Mouse (Mus musculus) heart, embryonic 12.5 days (tissue): ENCODE results near the gene Nr5a2. TPM values are rescaled to one million over a fixed set of nuclear protein-coding genes. Genes with fewer than 3 reads are reported as not detected.
A peak's percentile ranks its signal among the peaks of the same experiment; 100 is the strongest.

ENCODE experiments used
- ATAC-seq: fragments of 200-750 bp; cut with Nextera tagmentation; 2 replicates; pipeline ENCODE4 v1.8.0; 2017; ENCODE audit warnings: moderate TSS enrichment, moderate library complexity; ENCODE audit not compliant: insufficient number of reproducible peaks, low FRiP score
- H3K27ac ChIP-seq: fragments of 300-500 bp; sonication (generic); 2 replicates; pipeline ENCODE4 v1.5.1; 2016; ENCODE audit warnings: mild to moderate bottlenecking, moderate library complexity; ENCODE audit not compliant: poor library complexity, severe bottlenecking
- H3K27me3 ChIP-seq: fragments of 300-500 bp; sonication (generic); replicated peaks from 2 replicates; pipeline ENCODE4 v1.6.1; 2016; ENCODE audit warnings: mild to moderate bottlenecking, moderate library complexity
- H3K36me3 ChIP-seq: fragments of 300-500 bp; sonication (generic); 2 replicates; pipeline ENCODE4 v1.6.1; 2016; ENCODE audit warnings: mild to moderate bottlenecking, moderate library complexity
- H3K4me1 ChIP-seq: fragments of 300-500 bp; sonication (generic); replicated peaks from 2 replicates; pipeline ENCODE4 v1.6.1; 2016; ENCODE audit warnings: mild to moderate bottlenecking
- H3K4me2 ChIP-seq: fragments of 300-500 bp; sonication (generic); 2 replicates; pipeline ENCODE4 v1.6.1; 2016; ENCODE audit warnings: mild to moderate bottlenecking, moderate library complexity
- H3K4me3 ChIP-seq: fragments of 300-500 bp; sonication (generic); 2 replicates; pipeline ENCODE4 v1.5.1; 2016; ENCODE audit warnings: mild to moderate bottlenecking
- H3K9ac ChIP-seq: fragments of 300-500 bp; sonication (generic); 2 replicates; pipeline ENCODE4 v1.6.1; 2016; ENCODE audit warnings: mild to moderate bottlenecking, moderate library complexity
- H3K9me3 ChIP-seq: fragments of 300-500 bp; sonication (generic); replicated peaks from 2 replicates; pipeline ENCODE4 v1.6.1; 2016; ENCODE audit warnings: mild to moderate bottlenecking, moderate library complexity
- WGBS: fragments of 180-500 bp; shearing (Covaris S2); methylation state at CpG from one replicate; pipeline ENCODE4 v1.1.7; 2016; 5-methylcytosine and 5-hydroxymethylcytosine counted together
- polyA plus RNA-seq: library from polyadenylated mRNA; unstranded; fragments of >200 nt; fragmentation: Nextera tagmentation; extraction: Ambion mirVana; gene quantifications from 2 replicates; pipeline ENCODE4 v1.2.1, GENCODE M21; 2016

The Nr5a2 gene
- polyA plus RNA-seq, 1 experiment from 2014 or later: 0.04 TPM

DNA sequence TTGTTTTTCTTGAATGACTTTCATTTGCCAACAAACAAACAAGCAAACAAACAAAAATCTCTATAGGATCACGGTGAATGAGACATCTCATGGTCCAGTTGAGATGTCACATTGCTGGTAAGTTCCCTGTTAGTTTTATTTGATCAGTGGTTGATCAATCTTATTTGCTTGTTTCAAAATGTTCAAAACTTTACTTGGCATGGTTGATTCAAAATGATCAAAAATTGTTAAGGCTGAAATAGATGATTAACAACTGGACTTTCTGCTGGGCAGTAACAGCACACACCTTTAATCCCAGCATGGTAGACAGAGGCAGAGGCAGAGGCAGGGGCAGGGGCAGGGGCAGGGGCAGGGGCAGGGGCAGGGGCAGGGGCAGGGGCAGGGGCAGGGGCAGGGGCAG lies 757 bp downstream of the Nr5a2 start:
- H3K9ac ChIP-seq: no peak overlapping the region
- peaks cover 30% of the 10 kb centered on the region for H3K27me3 ChIP-seq
- H3K4me3 ChIP-seq: no peak overlapping the region
- no peak overlapping the region for H3K27ac ChIP-seq
- WGBS: 85% methylated on average over 1 of the region's 1 CpGs
- no peak for ATAC-seq
- no peaks in the 10 kb centered on the region for H3K36me3 ChIP-seq
- no peaks in the 10 kb centered on the region for H3K9me3 ChIP-seq
- H3K4me2 ChIP-seq: no peak overlapping the region
- H3K4me1 ChIP-seq: peaks cover 16% of the 10 kb centered on the region

DNA sequence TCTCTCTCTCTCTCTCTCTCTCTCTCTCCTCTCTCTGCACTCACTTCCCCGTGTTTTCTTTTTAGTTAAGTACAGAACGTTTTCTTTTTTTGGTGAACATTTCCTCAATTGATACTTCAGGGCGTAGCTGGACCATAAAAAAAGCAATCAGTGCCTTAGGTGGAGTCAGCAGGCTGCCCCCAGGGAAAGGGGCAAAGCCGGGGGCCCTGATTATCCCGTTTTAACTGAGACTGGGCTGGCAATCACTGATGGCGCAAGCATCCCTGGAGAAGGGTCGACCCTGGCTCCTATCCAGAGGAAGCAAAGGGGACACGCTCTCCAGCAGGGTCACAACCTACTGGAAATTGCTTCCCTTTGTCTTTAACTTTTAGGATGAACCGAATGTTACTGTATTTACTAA lies 1.6 kb downstream of the Nr5a2 start:
- Histone ChIP-seq H3K4me1 (peaks cover 16% of the 10 kb centered on the region), H3K36me3 (no peaks in the 10 kb centered on the region), H3K9ac (0 out of 2 replicates have a peak overlapping the region, but pooled peaks have one; percentile 50), H3K27me3 (peaks cover 37% of the 10 kb centered on the region), H3K27ac (no peak overlapping the region), H3K4me2 (peak overlapping the region; percentile 63), H3K4me3 (peak overlapping the region; percentile 27), H3K9me3 (no peaks in the 10 kb centered on the region)
- ATAC-seq: no peak
- 7% methylated on average over 9 of the region's 9 CpGs for WGBS

GRCm38 (mm10) chr1:136958185-136958584 lies 2.1 kb downstream of the Nr5a2 start:
- peaks cover 18% of the 10 kb centered on the region for H3K4me1 ChIP-seq
- H3K4me3 ChIP-seq: peak overlapping the region; percentile 27
- H3K9ac ChIP-seq: peak overlapping the region; percentile 50; the same call in 1 of the 2 replicates
- no peaks in the 10 kb centered on the region for H3K36me3 ChIP-seq
- H3K9me3 ChIP-seq: no peaks in the 10 kb centered on the region
- 3% methylated on average over 8 of the region's 13 CpGs for WGBS
- peaks cover 37% of the 10 kb centered on the region for H3K27me3 ChIP-seq
- ATAC-seq: 0 out of 2 replicates have a peak, but pooled peaks have one; percentile 25
- H3K27ac ChIP-seq: no peak overlapping the region
- peak overlapping the region; percentile 63 for H3K4me2 ChIP-seq

- Histone ChIP-seq H3K4me2 (peak overlapping the region; percentile 63; the same call in 1 of the 2 replicates), H3K4me3 (no peak overlapping the region), H3K36me3 (no peaks in the 10 kb centered on the region), H3K27me3 (peaks cover 42% of the 10 kb centered on the region), H3K4me1 (peaks cover 20% of the 10 kb centered on the region), H3K9me3 (no peaks in the 10 kb centered on the region), H3K27ac (no peak overlapping the region), H3K9ac (no peak overlapping the region; the same call in 1 of the 2 replicates)
- 24% methylated on average over 8 of the region's 8 CpGs for WGBS
- no peak for ATAC-seq
These were observed 2.6 kb downstream of the Nr5a2 start for GRCm38 (mm10) chr1:136957696-136958095.

- H3K9me3 ChIP-seq: 0 out of 2 replicates have a peak, but pooled peaks cover 5% of the 10 kb centered on the region
- 46% methylated on average over 3 of the region's 3 CpGs for WGBS
- H3K36me3 ChIP-seq: no peaks in the 10 kb centered on the region
- no peak overlapping the region for H3K9ac ChIP-seq
- peaks cover 68% of the 10 kb centered on the region for H3K27me3 ChIP-seq
- H3K4me1 ChIP-seq: peaks cover 34% of the 10 kb centered on the region
- H3K4me2 ChIP-seq: no peak overlapping the region
- no peak overlapping the region for H3K4me3 ChIP-seq
- no peak overlapping the region for H3K27ac ChIP-seq
- no peak for ATAC-seq
These were observed 6.1 kb downstream of the Nr5a2 start for GRCm38 (mm10) chr1:136954108-136954494.

DNA sequence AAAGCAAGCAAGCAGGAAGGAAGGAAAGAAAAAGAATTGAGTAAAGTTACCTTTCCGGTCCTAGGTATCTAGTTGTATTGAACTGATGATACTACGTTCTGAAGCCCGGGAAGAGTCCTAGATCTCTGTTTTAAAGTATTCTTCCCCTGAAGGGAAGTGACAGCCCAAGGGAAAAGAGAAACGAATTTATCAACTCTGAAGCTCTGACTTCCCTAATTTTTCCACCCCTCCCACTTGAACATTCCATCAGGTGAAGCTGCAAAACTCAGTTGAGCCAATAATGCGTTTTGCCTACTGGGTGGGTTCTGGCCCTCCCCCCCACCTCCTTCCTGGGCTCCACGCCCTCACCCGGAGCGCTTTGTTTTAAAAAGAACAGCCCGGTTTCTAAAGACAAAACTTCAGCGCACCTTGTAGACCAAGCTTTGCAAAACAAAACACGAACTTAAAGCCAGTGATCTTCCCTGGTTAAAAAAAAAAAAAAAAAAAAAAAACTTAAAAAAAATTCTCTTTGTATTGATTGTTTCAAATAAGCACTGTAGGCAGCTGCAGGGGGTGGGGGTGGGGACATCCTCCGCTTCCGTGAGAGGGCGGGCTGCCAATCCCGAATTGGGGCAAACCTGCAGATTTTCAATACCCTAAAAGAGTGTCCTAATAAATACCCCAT lies 6.7 kb downstream of the Nr5a2 start:
- H3K27ac ChIP-seq: no peak overlapping the region
- no peak for ATAC-seq
- 0 out of 2 replicates have a peak overlapping the region, but pooled peaks have one; percentile 17 for H3K4me2 ChIP-seq
- H3K9me3 ChIP-seq: 0 out of 2 replicates have a peak, but pooled peaks cover 5% of the 10 kb centered on the region
- 5% methylated on average over 15 of the region's 15 CpGs for WGBS
- no peak overlapping the region for H3K4me3 ChIP-seq
- peaks cover 34% of the 10 kb centered on the region for H3K4me1 ChIP-seq
- no peaks in the 10 kb centered on the region for H3K36me3 ChIP-seq
- H3K27me3 ChIP-seq: peaks cover 68% of the 10 kb centered on the region
- no peak overlapping the region for H3K9ac ChIP-seq

- Histone ChIP-seq H3K36me3 (no peaks in the 10 kb centered on the region), H3K4me3 (peak overlapping the region; percentile 52), H3K4me2 (peak overlapping the region; percentile 90), H3K27me3 (peaks cover 68% of the 10 kb centered on the region), H3K4me1 (peaks cover 33% of the 10 kb centered on the region), H3K9me3 (0 out of 2 replicates have a peak, but pooled peaks cover 5% of the 10 kb centered on the region), H3K27ac (no peak overlapping the region), H3K9ac (peak overlapping the region; percentile 48)
- WGBS: 0% methylated on average over 39 of the region's 39 CpGs
- no peak; the same call in 1 of the 2 replicates for ATAC-seq
These were observed 7.5 kb downstream of the Nr5a2 start for GRCm38 (mm10) chr1:136952609-136953311.

DNA sequence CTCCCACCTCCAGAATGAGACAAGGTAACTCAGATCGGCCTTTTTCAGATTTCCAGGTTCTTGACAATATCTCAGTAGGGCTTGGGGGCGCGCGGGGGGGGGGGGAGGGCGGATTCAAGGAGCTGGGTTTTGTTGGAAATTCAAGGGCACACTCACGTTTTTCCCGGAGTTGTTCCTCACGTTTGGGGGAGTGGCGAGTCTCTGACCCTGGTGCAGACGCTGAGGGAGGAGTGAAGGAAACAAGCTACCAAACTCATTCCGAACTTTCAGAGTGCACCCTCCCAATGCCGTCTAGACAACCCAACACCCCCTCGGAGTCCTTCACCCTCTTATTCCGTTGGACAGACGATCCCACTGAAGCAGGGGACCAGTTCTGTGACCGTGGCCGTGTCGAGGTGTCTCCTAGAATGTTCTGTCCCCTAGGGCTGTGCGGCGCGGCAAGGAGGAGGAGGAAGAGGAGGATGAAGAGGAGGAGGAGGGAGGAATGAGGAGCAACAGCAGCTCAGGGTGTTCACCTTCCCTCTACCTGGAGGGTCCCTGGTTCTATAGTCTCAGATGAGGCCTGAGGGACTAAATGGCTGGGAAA lies 8.2 kb downstream of the Nr5a2 start:
- peak overlapping the region; percentile 52 for H3K4me3 ChIP-seq
- 0 out of 2 replicates have a peak, but pooled peaks cover 5% of the 10 kb centered on the region for H3K9me3 ChIP-seq
- peak overlapping the region; percentile 90 for H3K4me2 ChIP-seq
- H3K27me3 ChIP-seq: peaks cover 71% of the 10 kb centered on the region
- peaks cover 38% of the 10 kb centered on the region for H3K4me1 ChIP-seq
- no peak for ATAC-seq
- 5% methylated on average over 21 of the region's 21 CpGs for WGBS
- no peak overlapping the region for H3K27ac ChIP-seq
- H3K36me3 ChIP-seq: no peaks in the 10 kb centered on the region
- H3K9ac ChIP-seq: no peak overlapping the region

- peaks cover 45% of the 10 kb centered on the region for H3K4me1 ChIP-seq
- no peak overlapping the region for H3K27ac ChIP-seq
- no peak for ATAC-seq
- H3K9me3 ChIP-seq: 0 out of 2 replicates have a peak, but pooled peaks cover 5% of the 10 kb centered on the region
- H3K4me2 ChIP-seq: no peak overlapping the region
- H3K27me3 ChIP-seq: peaks cover 68% of the 10 kb centered on the region
- H3K4me3 ChIP-seq: no peak overlapping the region
- 34% methylated on average over 3 of the region's 3 CpGs for WGBS
- H3K36me3 ChIP-seq: no peaks in the 10 kb centered on the region
- no peak overlapping the region for H3K9ac ChIP-seq
These were observed 9.0 kb downstream of the Nr5a2 start for GRCm38 (mm10) chr1:136951155-136951650.

GRCm38 (mm10) chr1:136949323-136949741 lies 10.9 kb downstream of the Nr5a2 start:
- H3K27ac ChIP-seq: no peak overlapping the region
- 0 out of 2 replicates have a peak, but pooled peaks cover 5% of the 10 kb centered on the region for H3K9me3 ChIP-seq
- peak overlapping the region; percentile 97 for H3K4me2 ChIP-seq
- H3K36me3 ChIP-seq: no peaks in the 10 kb centered on the region
- H3K4me1 ChIP-seq: peaks cover 53% of the 10 kb centered on the region
- peak overlapping the region; percentile 68; the same call in 1 of the 2 replicates for H3K9ac ChIP-seq
- ATAC-seq: peak; percentile 20; the same call in 1 of the 2 replicates
- peak overlapping the region; percentile 51 for H3K4me3 ChIP-seq
- peaks cover 64% of the 10 kb centered on the region for H3K27me3 ChIP-seq
- WGBS: 1% methylated on average over 12 of the region's 12 CpGs
